Mouse (Mus musculus) ES-Bruce4 (cell line): ENCODE measurements around the gene Hoxa5.

ENCODE experiments used
- CTCF ChIP-seq: IDR thresholded peaks from one replicate; pipeline ENCODE4 v1.8.1; 2011; ENCODE audit warnings: low read depth, low read length
- POLR2A ChIP-seq: IDR thresholded peaks from one replicate; pipeline ENCODE4 v1.8.1; 2011; ENCODE audit warnings: low read length; ENCODE audit not compliant: insufficient read depth

DNA sequence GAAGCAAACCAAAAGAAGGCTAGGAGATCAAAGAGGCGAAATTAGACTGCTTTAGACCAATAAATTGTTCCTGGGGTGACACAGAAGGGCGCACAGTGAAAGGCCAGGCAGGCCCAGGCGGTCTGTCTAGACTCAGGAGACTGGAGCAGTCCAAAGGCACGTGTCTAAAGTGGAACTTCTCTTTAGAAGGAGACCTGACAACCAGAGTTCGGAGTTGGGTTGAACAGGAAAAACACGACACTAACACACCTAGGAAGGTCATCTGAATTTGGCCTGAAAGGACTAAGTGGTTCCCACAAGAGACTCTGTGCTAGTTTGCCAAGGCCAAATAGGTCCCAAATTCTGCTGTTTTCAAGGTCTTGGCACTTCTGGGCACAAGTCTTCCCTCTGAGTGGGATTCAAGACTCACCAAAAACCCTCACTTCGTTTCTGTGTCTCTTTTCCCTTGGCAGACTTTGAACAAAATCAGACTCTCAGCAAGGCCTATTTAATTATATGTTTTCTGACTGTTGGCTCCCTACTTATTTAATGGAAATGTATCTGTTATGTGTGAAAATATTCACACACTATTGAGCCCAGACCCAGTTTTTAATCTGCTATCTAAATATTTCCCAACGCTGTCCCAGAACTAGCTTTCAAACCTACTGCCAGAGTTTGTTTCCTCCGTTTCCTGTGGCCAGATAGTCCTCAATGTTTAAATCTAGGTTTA, 15.0 kb upstream of the Hoxa5 start:
- TF ChIP-seq CTCF, result no peak
- no peak for TF ChIP-seq POLR2A
